Mouse (Mus musculus): Measurements from ENCODE around the gene Zeb2.
"Not testable (repeated sequence)": the region's sequence is repeated elsewhere in the genome, so short reads cannot be mapped to it uniquely, and the experiment has no call there.

The Zeb2 gene

DNA sequence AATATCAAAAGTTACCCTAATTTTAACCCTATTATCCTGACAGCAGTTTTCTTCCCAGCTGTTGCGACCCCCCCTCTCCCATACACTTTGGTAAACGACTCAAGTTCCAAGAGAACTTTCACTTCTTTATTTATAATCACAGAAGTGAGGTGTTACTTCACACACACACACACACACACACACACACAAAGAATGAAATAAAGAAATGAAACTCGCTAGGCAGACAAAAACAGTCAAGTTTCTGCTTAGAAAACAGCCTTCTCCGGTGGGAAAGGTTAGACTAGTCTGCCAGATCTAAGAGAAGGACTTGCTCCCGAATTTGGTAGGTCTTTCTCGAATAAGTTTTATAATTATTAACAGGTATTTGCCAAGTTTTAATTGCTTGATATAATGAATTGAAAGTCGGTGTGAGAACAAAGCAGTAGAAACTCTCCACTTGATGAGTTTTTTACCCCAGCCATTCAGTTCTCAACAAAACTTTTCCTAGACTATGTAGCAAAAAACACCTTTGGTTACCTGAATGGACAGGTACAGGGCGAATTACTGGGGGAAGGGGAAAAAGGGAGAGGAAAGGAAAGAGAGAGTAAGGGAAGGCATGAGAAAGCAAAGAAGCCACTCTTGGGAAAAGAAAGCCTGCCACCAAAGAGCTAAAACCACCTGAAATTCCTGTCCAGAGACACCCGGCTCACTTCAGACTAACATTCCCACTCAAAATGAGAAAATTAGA, 5.0 kb downstream of the Zeb2 start:
- DNase-seq (ENCODE audit: low spot score in 2 of 2): no peak

DNA sequence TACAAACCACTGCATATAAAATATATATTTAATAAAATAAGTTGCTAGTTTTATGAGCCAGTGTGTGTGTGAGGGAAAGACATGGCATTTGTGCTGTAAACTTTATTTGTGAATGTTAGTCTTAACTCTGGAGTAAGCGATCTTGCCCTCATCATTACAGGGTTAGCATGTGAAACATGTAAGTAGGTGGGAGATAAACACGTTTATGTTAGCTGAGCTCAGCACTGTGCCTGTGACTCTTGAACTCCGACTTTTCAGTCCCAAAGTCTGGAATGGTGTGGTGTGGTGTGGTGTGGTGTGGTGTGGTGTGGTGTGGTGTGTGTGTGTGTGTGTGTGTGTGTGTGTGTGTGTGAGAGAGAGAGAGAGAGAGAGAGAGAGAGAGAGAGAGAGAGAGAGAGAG, 5.6 kb downstream of the Zeb2 start:
- DNase-seq (ENCODE audit: low spot score in 2 of 2): not testable (repeated sequence)

DNA sequence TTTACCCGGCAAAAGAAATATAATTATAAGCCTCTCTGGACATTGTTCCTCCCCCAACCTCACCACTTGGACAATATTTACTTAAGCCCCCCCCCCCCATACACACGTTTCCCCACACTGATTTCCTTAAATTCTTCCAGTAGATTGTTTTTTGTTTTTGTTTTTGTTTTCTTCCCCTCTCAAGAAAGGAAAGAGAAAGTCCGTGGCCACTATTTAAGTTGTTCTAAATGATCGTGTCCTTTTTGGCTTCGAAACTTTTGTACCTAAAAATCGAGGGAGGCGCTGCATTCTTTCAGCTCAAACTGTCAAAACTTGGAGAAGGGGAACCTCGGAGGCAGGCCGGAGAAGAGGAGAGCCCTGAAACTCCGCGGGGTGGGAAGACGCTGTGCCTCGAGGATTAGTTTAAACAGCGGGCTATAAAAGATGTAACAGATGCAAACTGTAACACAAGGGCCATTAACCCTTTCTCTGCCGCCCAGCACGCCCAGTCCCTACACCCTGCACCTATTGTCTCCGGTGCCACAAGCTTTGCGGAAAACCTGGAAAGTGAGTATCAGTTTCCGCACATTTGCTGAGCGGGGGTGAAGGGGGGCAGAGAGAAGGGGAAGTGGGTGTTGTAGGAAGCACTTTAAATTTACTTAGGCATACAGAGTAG, 6.3 kb downstream of the Zeb2 start:
- DNase-seq (ENCODE audit: low spot score in 2 of 2): no peak

DNA sequence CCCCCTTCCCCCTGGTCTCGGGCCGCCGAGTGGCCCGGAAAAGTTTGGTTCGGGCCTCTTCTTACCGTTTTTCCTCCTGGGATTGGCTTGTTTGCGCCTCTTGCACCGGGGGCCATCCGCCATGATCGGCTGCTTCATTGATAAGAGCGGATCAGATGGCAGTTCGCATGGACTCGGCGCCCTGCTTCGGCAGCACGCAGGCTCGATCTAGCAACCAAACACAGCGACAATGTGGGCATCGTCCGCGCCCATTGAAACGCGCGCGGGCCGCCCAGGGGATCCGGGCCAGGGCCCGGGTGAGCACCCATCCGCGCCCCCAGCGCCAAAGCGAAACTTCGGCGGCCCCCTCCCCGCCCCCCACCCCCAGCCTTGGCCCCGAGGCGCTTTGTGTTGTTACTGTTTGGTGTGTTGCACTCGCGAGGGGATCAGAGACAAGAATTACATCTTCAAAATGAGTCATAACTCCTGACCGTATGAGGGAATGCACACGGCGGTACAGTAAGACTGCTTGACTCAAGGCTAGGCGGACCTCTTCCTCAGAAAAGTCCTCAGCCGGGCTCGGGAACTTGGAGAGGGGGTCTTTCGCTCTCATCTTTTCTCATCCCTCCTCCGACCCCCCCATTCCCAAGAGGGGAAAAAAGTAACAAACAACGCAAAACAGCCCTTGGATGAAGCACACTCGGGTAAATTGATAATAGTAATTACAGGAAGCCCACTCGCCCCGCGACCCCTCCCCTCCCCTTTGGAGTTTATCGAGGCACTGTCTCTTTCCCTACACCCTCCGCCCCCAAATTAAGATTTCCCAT, 7.0 kb downstream of the Zeb2 start:
- DNase-seq (ENCODE audit: low spot score in 2 of 2): no peak

DNA sequence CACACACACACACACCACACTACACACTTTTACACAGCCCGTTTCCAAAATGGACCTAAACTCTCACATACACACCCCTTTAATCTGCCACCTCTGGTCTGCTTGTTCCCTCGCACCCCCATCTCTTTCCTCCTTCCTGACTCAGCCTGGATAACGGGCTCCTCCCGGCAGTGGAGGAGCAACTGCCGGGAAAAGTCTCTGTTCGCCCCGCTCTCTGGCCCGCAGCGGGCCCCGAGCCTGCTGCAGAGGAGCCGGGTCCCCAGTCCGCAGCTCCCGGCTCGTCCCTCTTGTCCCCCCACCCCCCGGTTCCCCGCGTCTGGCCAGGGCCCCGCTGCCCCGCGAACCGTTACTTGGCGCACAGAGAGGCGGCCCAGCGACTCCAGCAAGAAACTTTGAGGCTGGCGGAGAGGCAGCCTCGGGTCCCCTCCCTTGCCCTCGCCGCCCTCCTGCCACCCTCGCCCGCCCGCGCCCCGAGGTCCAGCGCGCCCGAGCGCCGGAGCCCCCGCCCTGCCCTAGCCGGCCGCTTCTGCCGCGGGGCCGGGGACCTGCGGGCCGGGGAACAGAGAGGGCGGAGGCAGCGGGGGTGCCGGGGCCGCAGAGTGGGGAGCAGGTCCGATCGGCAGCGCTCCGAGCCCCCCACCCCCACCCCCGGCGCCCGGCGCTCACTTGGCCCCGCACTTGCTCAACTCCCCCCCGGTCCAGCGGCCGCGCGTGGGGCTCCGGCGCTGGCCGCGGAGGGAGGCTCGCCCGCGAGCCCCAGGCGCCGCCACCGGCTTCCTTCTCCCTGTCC, 7.8 kb downstream of the Zeb2 start:
- DNase-seq (ENCODE audit: low spot score in 2 of 2): no peak

DNA sequence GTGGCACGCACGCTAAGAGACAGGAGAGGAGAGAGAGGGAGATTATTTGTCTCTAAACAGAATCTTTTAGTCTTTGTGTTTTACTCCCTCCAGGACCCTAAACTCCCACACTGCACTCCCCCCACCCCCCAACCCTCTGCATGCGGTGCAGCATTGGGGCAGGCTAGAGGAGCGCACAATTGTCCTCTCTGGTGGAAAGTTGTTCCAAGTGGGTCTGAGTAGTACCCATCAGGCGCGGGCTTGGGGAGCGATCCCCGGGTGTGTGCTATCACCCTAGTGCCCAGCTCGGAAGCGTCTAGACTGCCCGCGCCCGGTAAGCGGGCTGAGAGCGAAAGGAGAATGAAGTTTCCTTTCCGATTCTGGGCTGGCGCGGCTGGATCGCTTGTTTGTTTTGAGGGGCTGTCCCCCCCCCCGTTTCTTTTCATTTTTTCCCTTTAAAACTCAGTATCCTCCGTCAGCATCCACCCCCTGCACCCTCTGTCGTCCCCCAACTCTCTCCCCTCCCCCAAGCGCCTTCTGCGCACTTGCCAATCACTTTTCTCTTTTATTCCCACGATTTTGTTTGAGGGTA, 8.6 kb downstream of the Zeb2 start:
- DNase-seq (ENCODE audit: low spot score in 2 of 2): no peak

DNA sequence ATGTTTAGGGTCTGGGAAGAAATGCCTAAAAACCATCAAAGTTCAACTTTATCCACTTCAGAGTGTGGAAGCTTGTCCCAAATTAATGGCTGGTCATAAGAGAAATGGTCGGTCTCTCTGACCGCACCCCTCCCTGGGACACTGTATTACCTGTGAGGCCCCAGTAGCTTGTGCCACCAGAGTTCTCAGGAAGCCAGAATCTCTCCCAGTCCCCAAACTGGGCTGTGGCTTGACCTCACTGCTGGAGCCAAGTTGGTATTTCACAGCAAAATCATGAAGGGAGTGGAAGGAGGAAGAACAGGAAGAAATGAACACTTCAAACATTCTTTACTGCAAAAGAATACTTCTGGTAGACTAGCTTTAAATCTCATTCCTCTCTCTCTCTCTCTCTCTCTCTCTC, 9.6 kb downstream of the Zeb2 start:
- no peak for DNase-seq (ENCODE audit: low spot score in 2 of 2)

DNA sequence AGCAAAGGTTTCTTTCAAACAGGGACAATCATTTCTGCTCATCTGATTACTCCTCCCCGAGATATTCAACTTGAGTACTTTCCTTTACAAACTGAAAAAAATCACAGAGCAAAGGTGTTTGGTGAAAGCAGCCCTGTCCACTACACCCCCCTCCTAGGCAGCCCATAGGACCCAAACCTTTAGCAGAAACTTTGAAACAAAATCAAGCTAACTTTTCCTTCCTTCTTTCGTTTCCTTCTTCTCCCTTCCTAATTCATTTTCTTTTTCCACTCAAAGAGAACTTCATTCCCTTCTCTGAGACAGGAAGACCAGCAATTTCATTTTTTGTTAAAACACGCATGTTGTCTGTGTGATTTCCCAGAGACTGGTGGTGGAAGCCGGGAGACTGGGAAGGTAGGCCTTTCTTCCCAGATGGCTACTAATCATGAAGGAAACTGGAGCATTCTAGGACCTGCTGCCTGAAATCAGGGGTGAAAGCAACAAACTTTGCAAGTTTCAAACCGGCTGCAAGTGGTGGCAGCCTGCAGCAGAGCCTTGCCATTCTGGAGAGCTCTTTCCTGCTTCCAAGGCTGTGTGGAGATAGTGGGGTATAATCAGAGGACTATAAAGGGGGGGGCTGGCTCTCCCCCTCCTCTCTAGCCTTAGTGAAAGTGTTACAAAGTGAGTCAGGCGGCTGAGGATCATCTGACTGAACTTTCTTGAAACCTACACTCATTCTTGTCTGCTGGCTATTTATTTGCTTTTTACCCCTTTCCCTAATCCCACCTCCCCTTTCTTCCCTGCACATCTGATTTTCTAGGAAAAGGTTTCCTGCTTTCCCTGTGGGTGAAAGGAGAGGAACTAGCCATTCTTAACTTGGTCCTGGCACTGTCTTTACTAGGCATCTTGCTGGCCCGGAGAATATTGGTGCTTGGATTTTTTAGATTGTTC, 11.0 kb downstream of the Zeb2 start:
- DNase-seq (ENCODE audit: low spot score in 2 of 2): no peak

DNA sequence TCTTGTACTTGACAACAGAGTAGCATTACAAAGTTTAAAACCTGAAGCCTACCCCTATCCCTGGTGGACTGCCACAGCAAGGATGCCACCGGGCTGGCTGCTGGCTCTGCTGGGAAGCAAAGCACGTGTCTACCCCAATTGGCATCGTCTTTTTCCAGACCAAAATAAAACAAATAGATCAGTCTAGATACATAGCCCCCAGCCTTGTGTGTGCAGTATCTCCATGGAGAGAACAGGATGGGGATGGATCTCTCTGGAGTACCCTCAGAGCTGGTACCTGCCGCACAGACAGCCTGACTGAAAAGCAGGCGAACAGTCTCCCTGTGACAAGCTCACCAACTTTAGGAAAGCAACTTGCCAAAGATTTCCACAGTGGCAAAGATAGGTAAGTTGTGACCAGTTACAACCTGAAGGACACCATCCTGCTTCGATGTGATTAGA, 11.9 kb downstream of the Zeb2 start:
- no peak for DNase-seq (ENCODE audit: low spot score in 2 of 2)

DNA sequence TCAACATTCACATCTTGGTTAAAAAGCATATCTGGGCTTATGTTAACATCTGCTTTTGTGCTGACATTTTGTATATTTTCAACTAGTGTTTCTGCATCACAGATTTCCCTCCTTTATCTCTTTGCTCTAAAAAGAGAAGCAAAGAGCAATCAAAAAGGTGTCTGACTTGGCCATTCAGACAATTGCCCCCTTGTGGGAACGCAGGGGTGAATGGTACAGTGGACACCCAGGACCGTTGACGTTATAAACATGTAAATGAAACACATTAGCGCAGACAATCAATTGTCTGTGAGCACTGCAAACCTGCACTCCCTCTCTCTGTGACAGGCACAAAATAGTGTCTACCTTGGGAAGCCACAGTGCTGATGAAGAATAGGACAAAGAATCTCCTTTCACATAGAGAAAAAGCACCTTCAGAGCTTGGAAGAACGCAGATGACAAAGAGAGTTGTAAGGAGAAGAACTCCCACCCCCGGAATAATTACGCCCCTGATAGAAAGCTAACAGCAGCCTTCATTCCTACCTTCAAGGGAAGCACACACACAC, 12.6 kb downstream of the Zeb2 start:
- no peak for DNase-seq (ENCODE audit: low spot score in 2 of 2)

DNA sequence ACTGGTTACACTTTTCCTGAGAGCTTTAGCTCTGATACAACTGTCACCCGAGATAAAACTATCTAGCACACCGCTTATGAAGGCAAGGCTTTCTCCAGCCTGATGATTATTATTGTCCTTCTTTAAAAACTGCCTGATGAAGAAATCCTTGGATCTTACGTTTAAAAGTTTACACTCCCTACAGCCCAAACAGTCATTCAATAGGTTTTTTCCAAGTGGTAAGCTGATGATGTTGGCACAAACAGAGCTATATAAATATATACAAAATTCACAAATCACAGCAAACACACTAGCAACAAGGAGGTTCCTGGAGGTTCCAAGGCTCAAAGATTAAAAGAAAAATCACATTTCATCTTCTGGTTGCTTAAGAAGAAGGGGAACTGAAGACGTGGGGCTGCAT, 13.1 kb downstream of the Zeb2 start:
- DNase-seq (ENCODE audit: low spot score in 2 of 2): no peak

DNA sequence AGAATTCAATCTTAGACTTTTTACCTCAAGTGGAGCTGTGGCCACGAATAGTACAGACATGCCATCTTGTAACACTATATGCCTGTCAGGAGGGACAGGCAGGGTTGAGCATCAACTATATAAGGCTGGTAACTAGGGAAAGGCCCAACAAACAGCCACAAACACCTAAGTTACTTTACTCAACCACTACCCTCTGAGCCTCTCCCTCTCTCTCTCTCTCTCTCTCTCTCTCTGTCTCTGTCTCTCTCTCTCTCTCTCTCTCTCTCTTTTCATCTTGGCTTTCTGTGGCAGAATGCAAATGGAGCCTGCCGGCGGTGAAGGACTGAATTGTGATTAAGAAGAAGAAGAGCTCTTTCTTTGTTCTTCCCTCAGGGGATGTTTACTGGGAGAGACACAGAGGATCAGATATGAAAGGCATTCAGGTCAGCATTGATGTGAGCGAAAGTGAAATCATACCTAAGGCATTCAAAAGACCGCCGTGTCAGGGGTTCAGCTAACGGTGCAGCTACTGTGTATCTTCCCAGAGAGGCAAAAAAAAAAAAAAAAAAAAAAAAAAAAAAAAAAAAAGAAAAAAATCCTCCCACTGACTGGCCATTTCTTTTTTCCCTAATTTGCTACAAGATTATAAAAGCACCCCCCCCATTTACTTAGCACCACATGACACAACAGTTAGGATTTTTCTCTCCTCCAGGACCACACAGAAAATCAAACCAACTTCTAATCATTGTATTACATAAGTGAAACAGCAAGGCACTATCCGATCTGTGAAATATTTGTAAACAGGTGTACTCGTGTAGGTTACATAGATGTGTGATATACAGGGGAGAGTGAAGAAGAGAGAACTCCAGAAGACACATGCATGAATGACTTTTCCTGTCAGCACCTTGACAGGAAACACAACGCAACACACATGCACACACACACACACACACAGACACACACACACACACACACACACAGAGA, 13.9 kb downstream of the Zeb2 start:
- DNase-seq (ENCODE audit: low spot score in 2 of 2): no peak

DNA sequence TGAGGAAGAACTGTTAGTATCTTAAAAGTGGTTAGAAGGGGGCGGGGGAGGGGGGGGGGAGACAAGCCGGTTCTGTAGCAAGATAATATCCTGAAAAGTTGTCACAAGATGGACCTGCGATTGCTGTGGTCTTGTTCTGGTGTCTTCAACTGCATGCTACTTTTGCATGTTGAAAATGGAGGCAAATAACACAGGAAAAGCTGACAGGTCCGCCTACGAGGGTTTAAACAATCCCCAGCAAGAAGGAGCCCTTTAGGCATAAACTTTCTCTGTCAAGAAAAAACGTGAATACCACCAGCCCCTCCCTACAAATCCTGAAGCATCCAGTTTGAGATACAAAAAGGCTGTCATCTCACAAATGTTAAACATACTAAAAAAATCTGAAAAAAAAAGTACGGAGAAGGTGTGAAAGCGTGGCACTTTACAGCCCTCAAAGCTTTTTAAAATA, 15.0 kb downstream of the Zeb2 start:
- no peak for DNase-seq (ENCODE audit: low spot score in 2 of 2)

DNA sequence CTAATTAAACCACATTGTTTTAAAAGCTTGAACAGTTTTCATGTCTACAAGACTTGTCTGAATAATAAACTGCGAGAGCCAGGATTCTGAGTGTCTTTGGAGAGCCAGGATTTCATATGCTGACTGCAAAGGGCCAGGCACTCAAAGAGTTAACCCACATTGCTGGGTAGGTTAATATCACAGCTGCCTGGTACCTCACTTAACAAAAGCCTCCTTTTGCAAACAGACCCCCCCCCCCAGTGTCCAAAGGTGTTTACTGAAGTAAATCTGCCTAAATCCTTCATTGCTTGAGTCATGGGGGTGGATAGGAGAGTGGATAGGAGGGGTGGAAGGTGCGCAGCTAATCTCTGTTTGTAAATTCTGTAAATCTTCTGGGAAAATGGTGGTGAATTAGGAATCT, 15.6 kb downstream of the Zeb2 start:
- DNase-seq (ENCODE audit: low spot score in 2 of 2): no peak

DNA sequence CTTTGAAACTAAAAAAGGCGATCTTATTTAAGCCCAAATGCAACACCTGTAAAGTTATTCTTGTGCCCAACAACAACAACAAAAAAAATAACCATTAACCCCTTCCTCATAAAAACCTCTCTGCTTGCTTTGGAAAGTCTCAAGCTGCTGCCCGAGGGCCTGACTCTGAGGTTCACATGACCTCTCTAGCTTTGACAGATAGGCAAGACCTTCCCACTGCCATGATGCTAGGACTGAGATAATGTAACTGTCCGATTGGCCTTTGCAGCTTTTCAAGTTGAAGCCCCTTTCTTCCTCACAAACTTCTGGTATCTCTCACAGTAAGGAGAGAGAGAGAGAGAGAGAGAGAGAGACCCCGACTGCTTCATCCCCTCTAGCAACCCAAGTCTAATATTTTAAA, 16.2 kb downstream of the Zeb2 start:
- DNase-seq (ENCODE audit: low spot score in 2 of 2): no peak

DNA sequence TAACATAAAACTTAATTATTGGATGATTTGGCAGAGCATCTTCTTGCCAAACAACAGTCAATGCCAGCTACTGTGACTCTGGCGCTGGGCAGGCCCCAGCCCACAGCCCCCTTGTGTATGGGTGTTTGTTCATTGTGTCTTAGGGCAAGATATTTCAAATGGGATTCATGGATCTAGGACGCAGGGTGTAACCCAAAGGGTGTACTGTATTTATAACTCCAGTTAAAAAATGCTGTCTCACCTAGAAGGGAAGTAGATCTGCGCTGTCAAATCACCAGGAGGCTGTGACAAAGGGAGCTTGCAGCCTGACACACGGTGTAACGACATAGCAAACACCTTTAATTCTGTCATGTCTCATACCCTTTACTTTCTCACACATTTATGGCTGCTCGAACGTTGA, 16.6 kb downstream of the Zeb2 start:
- no peak for DNase-seq (ENCODE audit: low spot score in 2 of 2)

DNA sequence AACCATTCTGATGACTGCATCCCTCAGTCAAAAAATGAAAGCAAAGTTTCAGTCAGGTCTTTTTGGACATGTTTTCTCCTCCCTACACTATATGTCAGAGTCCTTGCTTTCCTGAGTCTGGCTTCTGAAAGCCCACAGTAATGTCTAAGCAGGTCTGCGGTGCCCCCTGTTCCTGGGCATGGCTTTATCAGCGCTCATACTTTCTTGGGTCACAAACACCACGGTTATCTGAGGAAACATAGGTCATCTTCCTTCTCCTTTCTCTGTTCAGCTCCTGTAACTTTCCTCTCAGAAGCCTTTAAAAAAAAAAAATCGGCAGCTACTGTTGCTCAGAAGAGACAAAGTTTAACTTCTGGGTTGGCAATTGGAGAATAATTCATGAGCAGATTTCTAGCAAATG, 17.2 kb downstream of the Zeb2 start:
- no peak for DNase-seq (ENCODE audit: low spot score in 2 of 2)

DNA sequence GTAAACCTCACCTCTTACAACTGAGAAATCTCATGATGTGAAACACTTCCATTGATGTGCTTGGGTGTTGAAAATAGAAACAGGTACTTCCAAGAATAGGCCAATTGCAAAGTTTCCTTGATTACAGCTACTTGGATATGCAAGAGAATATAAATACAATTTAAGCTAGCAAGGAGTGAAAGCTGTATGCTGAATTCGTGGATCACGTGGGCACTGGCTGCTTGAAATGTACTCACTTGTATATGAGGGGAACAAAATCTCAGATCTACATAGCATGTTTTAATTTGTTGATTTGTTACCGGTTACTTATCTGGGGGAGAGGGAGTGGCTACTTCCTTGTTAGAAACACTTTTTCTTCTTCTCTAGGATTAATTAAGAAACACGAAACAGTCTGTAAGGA, 18.1 kb downstream of the Zeb2 start:
- DNase-seq (ENCODE audit: low spot score in 2 of 2): no peak

DNA sequence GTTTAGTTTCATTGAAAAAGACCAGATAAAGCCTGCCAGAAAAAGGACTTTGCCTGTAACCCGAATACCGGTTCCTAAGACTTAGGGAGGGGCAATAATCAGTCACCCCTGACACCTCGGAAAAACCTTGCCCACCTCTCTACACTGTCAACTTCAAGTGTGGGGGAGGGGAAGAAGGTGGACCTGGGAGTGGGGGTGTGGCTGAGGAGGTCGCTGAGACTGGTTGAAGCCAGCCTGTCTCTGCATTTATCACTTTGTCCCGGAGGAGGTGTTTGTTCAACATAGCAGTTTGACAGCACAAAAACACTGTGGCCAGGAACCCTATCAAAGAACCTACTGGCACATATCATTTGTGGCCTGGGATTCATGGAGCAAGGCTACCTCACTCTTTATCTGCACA, 19.2 kb downstream of the Zeb2 start:
- no peak for DNase-seq (ENCODE audit: low spot score in 2 of 2)
